In the genomic region with DNA sequence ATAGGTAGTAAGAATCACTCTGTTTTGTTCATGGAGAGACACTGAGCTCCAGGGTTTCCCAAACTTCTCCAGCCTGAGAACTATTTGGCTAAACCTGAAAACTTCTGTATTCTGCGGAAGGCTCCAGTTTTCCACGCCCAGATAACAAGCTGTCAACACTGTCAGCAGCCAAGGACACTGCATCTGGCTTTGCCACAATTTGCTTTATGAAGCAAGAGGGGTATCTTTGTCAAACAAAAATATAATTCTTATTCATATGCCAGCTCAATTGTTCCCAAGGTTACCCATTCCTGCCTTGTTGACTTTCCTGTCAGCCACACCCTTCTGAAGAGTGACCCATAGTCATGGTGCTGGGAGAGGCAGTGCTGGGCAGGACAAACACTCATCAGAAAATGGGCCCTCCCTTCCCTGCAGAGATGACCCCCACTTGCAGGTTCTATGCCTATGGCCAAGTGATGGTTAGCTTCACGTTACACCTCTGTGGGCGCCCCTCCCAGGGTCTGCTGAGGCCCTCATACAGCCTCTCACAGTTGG, we compare ENCODE assay signal across 27 mouse cellular contexts.
DNase-seq lines count a peak whose midpoint lies in the region; ATAC-seq and TF ChIP-seq lines count a peak whose summit lies in the region.
"Had no signal": no experiment of that assay in that cellular context is flagged by ENCODE, and none has a peak within 500 bp of the region (broad histone marks: within the 10 kb centered on the region; RNA-seq: fewer than 3 reads in every experiment).

No protein-coding gene starts in this region.

- peak; percentile 69 for DNase-seq in adrenal gland, adult 2 months
- no peak for DNase-seq in adrenal gland, postnatal 25 days
- peak; percentile 66 for DNase-seq in lung, postnatal 0 days (ENCODE audit: low spot score)
- no peak for DNase-seq in lung, postnatal 4 days
- DNase-seq in left cerebral cortex, adult 11 months (ENCODE audit: low spot score): no peak
- DNase-seq in kidney, adult 2 months: no peak
- DNase-seq: cerebellum, adult 11 months; cerebellum, adult 9-10 months; cerebellum, postnatal 36 days; gastrocnemius, adult 2 months; gastrocnemius, postnatal 36 days; kidney, adult 18-20 months; kidney, postnatal 4 days; liver; lung, embryonic 14.5 days; right cerebral cortex, postnatal 25 days; thymus, adult 18-20 months; thymus, postnatal 25 days had no signal

- no peak for TF ChIP-seq EP300 in lung, postnatal 0 days (IDR thresholded peaks at IDR 0.05)

- no peaks in the 10 kb centered on the region for H3K27me3 ChIP-seq in lung, postnatal 0 days (replicated peaks; ENCODE audit: insufficient read depth, low read length)
- no peaks in the 10 kb centered on the region for H3K27me3 ChIP-seq in kidney, adult 2 months (replicated peaks; ENCODE audit: control insufficient read depth, insufficient read depth, low read length)
- H3K27me3 ChIP-seq: forebrain, embryonic 15.5 days; heart, embryonic 12.5 days; hindbrain, embryonic 15.5 days; midbrain, embryonic 13.5 days; neural tube, embryonic 13.5 days had no signal

- no peak overlapping the region for H3K9ac ChIP-seq in lung, postnatal 0 days (replicated peaks; ENCODE audit: low read depth)
- H3K9ac ChIP-seq: forebrain, embryonic 15.5 days; heart, embryonic 12.5 days; hindbrain, embryonic 15.5 days; liver, embryonic 15.5 days; lung, embryonic 14.5 days; midbrain, embryonic 13.5 days; neural tube, embryonic 13.5 days had no signal

- H3K27ac ChIP-seq in lung, postnatal 0 days (ENCODE audit: low read length): no peak overlapping the region
- peak overlapping the region; percentile 84 for H3K27ac ChIP-seq in bone marrow macrophage, adult 2 months (ENCODE audit: insufficient read depth, low read depth, low read length)
- no peak overlapping the region for H3K27ac ChIP-seq in kidney, adult 2 months (ENCODE audit: insufficient read depth, low read depth, low read length)
- H3K27ac ChIP-seq: forebrain, embryonic 15.5 days; gastrocnemius, adult 2 months; hindbrain, embryonic 15.5 days; kidney, postnatal 0 days; liver, embryonic 15.5 days; midbrain, embryonic 13.5 days; neural tube, embryonic 13.5 days had no signal

- no peak overlapping the region for H3K4me3 ChIP-seq in lung, postnatal 0 days (ENCODE audit: low read depth, low read length)
- no peak overlapping the region for H3K4me3 ChIP-seq in bone marrow macrophage, adult 2 months (ENCODE audit: insufficient read depth, low read length)
- no peak overlapping the region for H3K4me3 ChIP-seq in kidney, adult 2 months (ENCODE audit: insufficient read depth, low read depth, low read length)
- H3K4me3 ChIP-seq: forebrain, embryonic 15.5 days; gastrocnemius, adult 2 months; heart, embryonic 12.5 days; hindbrain, embryonic 15.5 days; liver, embryonic 15.5 days; megakaryocyte, embryonic 14.5 days; midbrain, embryonic 13.5 days; neural tube, embryonic 13.5 days had no signal

- no peaks in the 10 kb centered on the region for H3K9me3 ChIP-seq in lung, postnatal 0 days (ENCODE audit: low read length)
- H3K9me3 ChIP-seq: forebrain, embryonic 15.5 days; heart, embryonic 12.5 days; hindbrain, embryonic 15.5 days; liver, embryonic 15.5 days; megakaryocyte, embryonic 14.5 days; midbrain, embryonic 13.5 days; neural tube, embryonic 13.5 days had no signal

- 67% methylated on average over 4 of the region's 4 CpGs for WGBS in lung, postnatal 0 days
- WGBS in kidney, adult 2 months: 95% methylated on average over 4 of the region's 4 CpGs

- no peak for TF ChIP-seq CTCF in lung, postnatal 0 days (IDR thresholded peaks at IDR 0.05)
- no peak for TF ChIP-seq CTCF in bone marrow macrophage, adult 2 months (IDR thresholded peaks at IDR 0.05; ENCODE audit: low read depth, low read length)
- TF ChIP-seq CTCF in kidney, adult 2 months (conservative IDR thresholded peaks at IDR 0.05; ENCODE audit: insufficient read depth, insufficient read length, low read depth, low read length): no peak

- H3K36me3 ChIP-seq in lung, postnatal 0 days (ENCODE audit: insufficient read depth, low read length): no peaks in the 10 kb centered on the region
- no peaks in the 10 kb centered on the region for H3K36me3 ChIP-seq in kidney, adult 2 months (ENCODE audit: control insufficient read depth, insufficient read depth, low read length)
- H3K36me3 ChIP-seq: forebrain, embryonic 15.5 days; heart, embryonic 12.5 days; hindbrain, embryonic 15.5 days; liver, embryonic 15.5 days; midbrain, embryonic 13.5 days; neural tube, embryonic 13.5 days had no signal

- H3K4me1 ChIP-seq in lung, postnatal 0 days (ENCODE audit: insufficient read depth, low read depth, low read length): peaks cover 4% of the 10 kb centered on the region; the same call in 1 of the 2 replicates
- peaks cover 43% of the 10 kb centered on the region for H3K4me1 ChIP-seq in bone marrow macrophage, adult 2 months (ENCODE audit: control insufficient read depth, insufficient read depth, low read length)
- peaks cover 27% of the 10 kb centered on the region for H3K4me1 ChIP-seq in kidney, adult 2 months (ENCODE audit: control insufficient read depth, insufficient read depth, low read length)

- TF ChIP-seq POLR2A in bone marrow macrophage, adult 2 months (IDR thresholded peaks at IDR 0.05; ENCODE audit: borderline replicate concordance, low read depth, low read length): no peak
- no peak for TF ChIP-seq POLR2A in kidney, adult 2 months (IDR thresholded peaks at IDR 0.05; ENCODE audit: low read depth, low read length)

- 0 out of 2 replicates have a peak, but pooled peaks have one; percentile 19 for ATAC-seq in lung, postnatal 0 days
- ATAC-seq: forebrain, embryonic 15.5 days; midbrain, embryonic 13.5 days had no signal

- no peak overlapping the region for H3K4me2 ChIP-seq in lung, postnatal 0 days (replicated peaks; ENCODE audit: low read depth, low read length)
- H3K4me2 ChIP-seq: forebrain, embryonic 15.5 days; heart, embryonic 12.5 days; hindbrain, embryonic 15.5 days; liver, embryonic 15.5 days; lung, embryonic 14.5 days; midbrain, embryonic 13.5 days; neural tube, embryonic 13.5 days had no signal

Comparison
In these comparisons a context has a peak if more than half of its experiments do, and no peak if none do; other contexts are left out.
1. DNase-seq: peak in adrenal gland, adult 2 months (single experiment) and lung, postnatal 0 days (single experiment); none in adrenal gland, postnatal 25 days (single experiment), lung, postnatal 4 days (0 of 2), left cerebral cortex, adult 11 months (single experiment) and kidney, adult 2 months (single experiment).